Mouse (Mus musculus) small intestine, adult 2 months (tissue): ENCODE results near the gene Trp53. TPM values are rescaled to one million over a fixed set of nuclear protein-coding genes. Genes with fewer than 3 reads are reported as not detected.

Source experiments
- H3K27ac ChIP-seq: fragments of 200-500 bp; 2 replicates; pipeline ENCODE4 v1.5.1; 2012; ENCODE audit warnings: low read depth, low read length, control low read depth, inconsistent platforms; ENCODE audit not compliant: insufficient read depth
- H3K27me3 ChIP-seq: fragments of 200-500 bp; 2 replicates; pipeline ENCODE4 v1.6.1; 2012; ENCODE audit warnings: mild to moderate bottlenecking, moderate library complexity, low read length, inconsistent platforms; ENCODE audit not compliant: control insufficient read depth, insufficient read depth
- H3K36me3 ChIP-seq: fragments of 200-500 bp; 2 replicates; pipeline ENCODE4 v1.6.1; 2012; ENCODE audit warnings: mild to moderate bottlenecking, low read length, control low read depth, inconsistent platforms; ENCODE audit not compliant: control insufficient read depth, insufficient read depth
- H3K4me1 ChIP-seq: fragments of 200-500 bp; 2 replicates; pipeline ENCODE4 v1.6.1; 2012; ENCODE audit warnings: low read length, inconsistent platforms, mixed read lengths; ENCODE audit not compliant: control insufficient read depth, insufficient read depth, insufficient read length
- H3K4me3 ChIP-seq: fragments of 200-500 bp; 2 replicates; pipeline ENCODE4 v1.5.1; 2012; ENCODE audit warnings: low read depth, mild to moderate bottlenecking, control low read depth, inconsistent platforms, low read length, moderate library complexity
- CTCF ChIP-seq: fragments of 200-500 bp; IDR thresholded peaks from 2 replicates; pipeline ENCODE4 v1.5.1; 2012; ENCODE audit warnings: low read depth, mild to moderate bottlenecking, control low read depth, inconsistent platforms, low read length, moderate library complexity, mixed read lengths; ENCODE audit not compliant: insufficient replicate concordance, insufficient read length; ENCODE audit errors: extremely low read depth
- POLR2A ChIP-seq: fragments of 200-500 bp; IDR thresholded peaks from 2 replicates; pipeline ENCODE4 v1.6.1; 2012; ENCODE audit warnings: low read depth, mild to moderate bottlenecking, control low read depth, inconsistent platforms, low read length, moderate library complexity
- WGBS: fragments of 180-500 bp; shearing (Covaris S2); methylation state at CpG from one replicate; pipeline ENCODE4 v1.1.7; 2018; 5-methylcytosine and 5-hydroxymethylcytosine counted together
- polyA plus RNA-seq: library from polyadenylated mRNA; depleted of rRNA; stranded (reverse); fragments of >200 nt; gene quantifications from 2 replicates; pipeline ENCODE4 v1.2.3, GENCODE M21; 2012

The Trp53 gene
- polyA plus RNA-seq, 1 experiment, result 57.1 TPM

GRCm38 (mm10) chr11:69554539-69555140, 25.5 kb upstream of the Trp53 start:
- no peaks in the 10 kb centered on the region for H3K4me1 ChIP-seq
- no peak overlapping the region for H3K27ac ChIP-seq
- H3K36me3 ChIP-seq, result no peaks in the 10 kb centered on the region
- 74% methylated on average over 5 of the region's 5 CpGs for WGBS
- H3K4me3 ChIP-seq, result no peak overlapping the region
- H3K27me3 ChIP-seq, result peaks cover 2% of the 10 kb centered on the region
- no peak for TF ChIP-seq POLR2A
- TF ChIP-seq CTCF, result no peak

GRCm38 (mm10) chr11:69557381-69557958, 22.7 kb upstream of the Trp53 start:
- WGBS, result 46% methylated on average over 14 of the region's 14 CpGs
- Histone ChIP-seq H3K36me3 (peaks cover 17% of the 10 kb centered on the region), H3K4me3 (no peak overlapping the region), H3K27me3 (peaks cover 11% of the 10 kb centered on the region), H3K27ac (no peak overlapping the region), H3K4me1 (no peaks in the 10 kb centered on the region)
- TF ChIP-seq CTCF (no peak), POLR2A (no peak)

- Histone ChIP-seq H3K27me3 (peaks cover 11% of the 10 kb centered on the region), H3K4me3 (no peak overlapping the region), H3K36me3 (peaks cover 30% of the 10 kb centered on the region), H3K27ac (no peak overlapping the region), H3K4me1 (no peaks in the 10 kb centered on the region)
- no peak for TF ChIP-seq POLR2A
- TF ChIP-seq CTCF, result no peak
- 51% methylated on average over 6 of the region's 6 CpGs for WGBS
Observed at GRCm38 (mm10) chr11:69558756-69559155, 21.4 kb upstream of the Trp53 start.

GRCm38 (mm10) chr11:69559183-69559582, 21.0 kb upstream of the Trp53 start:
- TF ChIP-seq POLR2A (no peak), CTCF (no peak)
- Histone ChIP-seq H3K4me1 (no peaks in the 10 kb centered on the region), H3K27me3 (peaks cover 11% of the 10 kb centered on the region), H3K4me3 (no peak overlapping the region), H3K27ac (no peak overlapping the region), H3K36me3 (peaks cover 30% of the 10 kb centered on the region)
- 53% methylated on average over 5 of the region's 5 CpGs for WGBS

- no peak for TF ChIP-seq POLR2A
- H3K4me3 ChIP-seq, result 0 out of 2 replicates have a peak within 1 kb of the TSS, but pooled peaks have one; percentile 6
Observed at GRCm38 (mm10) chr11:69559851-69560765, 20.1 kb upstream of the Trp53 start, which contains the start of gene Efnb3. Gene Efnb3 (minus strand): TSS chr11:69560205.

GRCm38 (mm10) chr11:69560896-69561854, 19.0 kb upstream of the Trp53 start:
- WGBS, result 87% methylated on average over 16 of the region's 16 CpGs
- TF ChIP-seq CTCF (no peak), POLR2A (no peak)
- H3K4me3 ChIP-seq, result no peak overlapping the region
- no peaks in the 10 kb centered on the region; the same call in 1 of the 2 replicates for H3K4me1 ChIP-seq
- peaks cover 38% of the 10 kb centered on the region for H3K36me3 ChIP-seq
- peaks cover 11% of the 10 kb centered on the region for H3K27me3 ChIP-seq
- H3K27ac ChIP-seq, result no peak overlapping the region

More at GRCm38 (mm10) chr11:69559851-69560765, 20.1 kb upstream of the Trp53 start, which contains the start of gene Efnb3:
- 18% methylated on average over 59 of the region's 59 CpGs for WGBS
- peaks cover 11% of the 10 kb centered on the region for H3K27me3 ChIP-seq
- H3K4me1 ChIP-seq, result no peaks in the 10 kb centered on the region; the same call in 1 of the 2 replicates
- no peak within 1 kb of the TSS for H3K27ac ChIP-seq
- peaks cover 30% of the 10 kb centered on the region for H3K36me3 ChIP-seq
